Comparison of ENCODE assay signal across 11 mouse cellular contexts in the genomic region with DNA sequence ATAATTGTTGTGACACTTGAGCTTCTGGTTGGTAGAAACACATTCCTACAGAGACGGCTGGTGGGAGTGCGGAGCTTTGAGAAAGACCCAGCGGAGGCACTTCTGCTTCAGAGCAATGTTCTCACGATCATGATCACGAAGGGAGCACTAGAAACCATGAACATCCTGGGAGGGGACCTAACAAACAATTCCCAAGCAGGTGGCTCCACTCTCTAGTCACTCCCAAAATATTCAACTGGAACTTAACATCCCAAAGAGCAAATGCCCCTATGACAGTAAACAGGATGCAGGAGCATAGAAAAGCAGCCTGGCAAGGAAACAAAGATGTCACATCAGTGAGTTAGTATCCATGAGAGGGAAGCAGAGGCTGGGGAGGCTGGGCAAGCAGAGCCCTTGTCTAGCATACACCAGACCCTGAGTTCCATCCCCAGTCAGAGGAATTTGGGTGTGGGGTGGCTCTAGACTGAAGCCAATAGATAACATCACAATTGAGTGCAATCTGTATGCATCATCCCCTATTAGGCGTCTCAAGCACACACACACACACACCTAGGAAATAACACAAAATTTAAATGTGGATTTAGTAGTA. TPM values are rescaled to one million over a fixed set of nuclear protein-coding genes. Genes with fewer than 3 reads are reported as not detected.
A peak's percentile ranks its signal among the peaks of the same experiment; 100 is the strongest.
DNase-seq lines count a peak whose midpoint lies in the region; ATAC-seq and TF ChIP-seq lines count a peak whose summit lies in the region.
"Had no signal": no experiment of that assay in that cellular context is flagged by ENCODE, and none has a peak within 500 bp of the region (broad histone marks: within the 10 kb centered on the region; RNA-seq: fewer than 3 reads in every experiment).

No protein-coding gene starts in this region.

- DNase-seq in forebrain, postnatal 0 days, result no peak
- DNase-seq in neural tube, embryonic 10.5 days (ENCODE audit: extremely low spot score, low spot score), result no peak
- DNase-seq in kidney, postnatal 4 days, result peak; percentile 9 to 31
- peak; percentile 10 for DNase-seq in midbrain, postnatal 0 days (ENCODE audit: low spot score)
- no peak for DNase-seq in adrenal gland, adult 2 months
- DNase-seq in ovary, postnatal 36 days (ENCODE audit: low spot score), result no peak

- no peaks in the 10 kb centered on the region for H3K9me3 ChIP-seq in forebrain, postnatal 0 days (ENCODE audit: low read length)
- no peaks in the 10 kb centered on the region for H3K9me3 ChIP-seq in forebrain, embryonic 12.5 days
- no peaks in the 10 kb centered on the region for H3K9me3 ChIP-seq in neural tube, embryonic 15.5 days (replicated peaks)
- H3K9me3 ChIP-seq in midbrain, postnatal 0 days (ENCODE audit: low read length), result no peaks in the 10 kb centered on the region
- H3K9me3 ChIP-seq: heart, embryonic 12.5 days; megakaryocyte, embryonic 14.5 days had no signal

- TF ChIP-seq CTCF in forebrain, postnatal 0 days (IDR thresholded peaks at IDR 0.05; ENCODE audit: low read depth), result no peak
- TF ChIP-seq CTCF in midbrain, postnatal 0 days (IDR thresholded peaks at IDR 0.05), result no peak

- H3K4me2 ChIP-seq in forebrain, postnatal 0 days (ENCODE audit: low read depth), result no peak overlapping the region
- no peak overlapping the region for H3K4me2 ChIP-seq in forebrain, embryonic 12.5 days
- H3K4me2 ChIP-seq in neural tube, embryonic 15.5 days, result no peak overlapping the region
- H3K4me2 ChIP-seq in midbrain, postnatal 0 days (ENCODE audit: low read depth, low read length, poor library complexity, severe bottlenecking), result no peak overlapping the region
- H3K4me2 ChIP-seq: heart, embryonic 12.5 days had no signal

- no peak overlapping the region for H3K4me3 ChIP-seq in forebrain, postnatal 0 days (ENCODE audit: low read depth, low read length)
- no peak overlapping the region for H3K4me3 ChIP-seq in forebrain, embryonic 12.5 days (replicated peaks)
- H3K4me3 ChIP-seq in neural tube, embryonic 15.5 days (replicated peaks), result no peak overlapping the region
- H3K4me3 ChIP-seq in midbrain, postnatal 0 days (ENCODE audit: low read depth, low read length), result no peak overlapping the region
- H3K4me3 ChIP-seq: heart, embryonic 12.5 days; megakaryocyte, embryonic 14.5 days had no signal

- H3K27me3 ChIP-seq in forebrain, postnatal 0 days (ENCODE audit: insufficient read depth, low read length), result no peaks in the 10 kb centered on the region
- no peaks in the 10 kb centered on the region for H3K27me3 ChIP-seq in forebrain, embryonic 12.5 days
- no peaks in the 10 kb centered on the region for H3K27me3 ChIP-seq in neural tube, embryonic 15.5 days (replicated peaks)
- no peaks in the 10 kb centered on the region for H3K27me3 ChIP-seq in midbrain, postnatal 0 days (ENCODE audit: insufficient read depth, low read length)
- H3K27me3 ChIP-seq: heart, embryonic 12.5 days; megakaryocyte, embryonic 14.5 days; Patski had no signal

- no peak overlapping the region for H3K27ac ChIP-seq in forebrain, postnatal 0 days (ENCODE audit: low read depth, low read length)
- no peak overlapping the region for H3K27ac ChIP-seq in forebrain, embryonic 12.5 days
- no peak overlapping the region for H3K27ac ChIP-seq in neural tube, embryonic 15.5 days (replicated peaks)
- no peak overlapping the region for H3K27ac ChIP-seq in midbrain, postnatal 0 days (ENCODE audit: low read depth, low read length)

- ATAC-seq in forebrain, postnatal 0 days, result peak; percentile 30; the same call in 1 of the 2 replicates
- no peak for ATAC-seq in forebrain, embryonic 12.5 days (ENCODE audit: low FRiP score)
- ATAC-seq in neural tube, embryonic 15.5 days (ENCODE audit: low FRiP score), result 0 out of 2 replicates have a peak, but pooled peaks have one; percentile 41
- ATAC-seq in midbrain, postnatal 0 days (ENCODE audit: low FRiP score), result no peak

- no peaks in the 10 kb centered on the region for H3K36me3 ChIP-seq in forebrain, postnatal 0 days (ENCODE audit: insufficient read depth)
- H3K36me3 ChIP-seq in forebrain, embryonic 12.5 days (replicated peaks), result no peaks in the 10 kb centered on the region
- H3K36me3 ChIP-seq in neural tube, embryonic 15.5 days, result no peaks in the 10 kb centered on the region
- H3K36me3 ChIP-seq in midbrain, postnatal 0 days (ENCODE audit: insufficient read depth, low read length), result no peaks in the 10 kb centered on the region
- H3K36me3 ChIP-seq: heart, embryonic 12.5 days had no signal

- H3K9ac ChIP-seq in forebrain, postnatal 0 days, result no peak overlapping the region
- H3K9ac ChIP-seq in forebrain, embryonic 12.5 days, result no peak overlapping the region
- H3K9ac ChIP-seq in neural tube, embryonic 15.5 days (replicated peaks), result no peak overlapping the region
- no peak overlapping the region for H3K9ac ChIP-seq in midbrain, postnatal 0 days (replicated peaks; ENCODE audit: low read length, poor library complexity, severe bottlenecking)
- H3K9ac ChIP-seq: heart, embryonic 12.5 days had no signal

- 52% methylated on average over 6 of the region's 6 CpGs for WGBS in forebrain, postnatal 0 days
- 75% methylated on average over 6 of the region's 6 CpGs for WGBS in forebrain, embryonic 12.5 days
- WGBS in neural tube, embryonic 15.5 days, result 70% methylated on average over 6 of the region's 6 CpGs
- 74% methylated on average over 6 of the region's 6 CpGs for WGBS in midbrain, postnatal 0 days

- H3K4me1 ChIP-seq in forebrain, postnatal 0 days (ENCODE audit: insufficient read depth), result no peaks in the 10 kb centered on the region
- H3K4me1 ChIP-seq in forebrain, embryonic 12.5 days, result no peaks in the 10 kb centered on the region
- H3K4me1 ChIP-seq in neural tube, embryonic 15.5 days, result no peaks in the 10 kb centered on the region
- no peaks in the 10 kb centered on the region for H3K4me1 ChIP-seq in midbrain, postnatal 0 days (ENCODE audit: insufficient read depth, low read length)
- H3K4me1 ChIP-seq: megakaryocyte, embryonic 14.5 days had no signal

RNA-seq across cellular contexts. Expression of a gene that starts 54.5 kb away (rescaled TPM):
- total RNA-seq in forebrain, postnatal 0 days (2014; rRNA removed), result 30.3 and 37.7 TPM in 2 replicates
- polyA plus RNA-seq in forebrain, postnatal 0 days (2015; fragmentation: Nextera tagmentation; extraction: Ambion mirVana), result 7.3 TPM in 2 replicates
- 6.1 and 11.1 TPM in 2 replicates for polyA plus RNA-seq in forebrain, embryonic 12.5 days (2016; fragmentation: Nextera tagmentation; extraction: Ambion mirVana)
- 8.6 and 13.3 TPM in 2 replicates for polyA plus RNA-seq in neural tube, embryonic 15.5 days (2015; fragmentation: Nextera tagmentation; extraction: Ambion mirVana)
- total RNA-seq in midbrain, postnatal 0 days (2014; rRNA removed), result 33.1 and 35.4 TPM in 2 replicates
- polyA plus RNA-seq in midbrain, postnatal 0 days (2015; fragmentation: Nextera tagmentation; extraction: Ambion mirVana), result 7.8 and 8.9 TPM in 2 replicates
- 10 to 100 TPM; 19.7 to 20.3 TPM for total RNA-seq in adrenal gland, adult 2 months (2021)
- polyA plus RNA-seq in adrenal gland, adult 2 months (2012; rRNA removed), result 21.9 and 22.0 TPM in 2 replicates

Comparison
In these comparisons a context has a peak if more than half of its experiments do, and no peak if none do; other contexts are left out.
1. ATAC-seq: peak in forebrain, postnatal 0 days (single experiment) and neural tube, embryonic 15.5 days (single experiment); none in forebrain, embryonic 12.5 days (single experiment) and midbrain, postnatal 0 days (single experiment).
2. DNase-seq: peak in kidney, postnatal 4 days (2 of 2) and midbrain, postnatal 0 days (single experiment); none in forebrain, postnatal 0 days (single experiment), neural tube, embryonic 10.5 days (single experiment), adrenal gland, adult 2 months (single experiment) and ovary, postnatal 36 days (single experiment).